Mouse (Mus musculus) limb, embryonic 11.5 days (tissue): ENCODE results near the gene Chmp2b. TPM values are rescaled to one million over a fixed set of nuclear protein-coding genes. Genes with fewer than 3 reads are reported as not detected.
A peak's percentile ranks its signal among the peaks of the same experiment; 100 is the strongest.

Experiments used
- ATAC-seq: fragments of 200-750 bp; cut with Nextera tagmentation; 2 replicates; pipeline ENCODE4 v1.8.0; 2017; ENCODE audit warnings: low read depth; ENCODE audit not compliant: insufficient number of reproducible peaks, low FRiP score, low TSS enrichment
- DNase-seq: peaks from one replicate; pipeline ENCODE4 v3.0.0-alpha.2; 2015; ENCODE audit warnings: low spot score
- H3K27ac ChIP-seq: fragments of 300-500 bp; sonication (generic); replicated peaks from 2 replicates; pipeline ENCODE4 v1.5.1; 2014; ENCODE audit warnings: low read depth, mild to moderate bottlenecking, low read length
- H3K27me3 ChIP-seq: fragments of 300-500 bp; sonication (generic); 2 replicates; pipeline ENCODE4 v1.6.1; 2014; ENCODE audit warnings: mild to moderate bottlenecking, low read length, mixed read lengths; ENCODE audit not compliant: control insufficient read depth, insufficient read depth
- H3K36me3 ChIP-seq: fragments of 300-500 bp; sonication (generic); 2 replicates; pipeline ENCODE4 v1.6.1; 2014; ENCODE audit warnings: mild to moderate bottlenecking, low read length, moderate library complexity, mixed read lengths; ENCODE audit not compliant: control insufficient read depth, insufficient read depth
- H3K4me1 ChIP-seq: fragments of 300-500 bp; sonication (generic); 2 replicates; pipeline ENCODE4 v1.6.1; 2014; ENCODE audit warnings: low read length, mixed read lengths; ENCODE audit not compliant: control insufficient read depth, insufficient read depth
- H3K4me2 ChIP-seq: fragments of 300-500 bp; sonication (generic); 2 replicates; pipeline ENCODE4 v1.6.1; 2014; ENCODE audit warnings: low read depth, mild to moderate bottlenecking, moderate library complexity; ENCODE audit not compliant: severe bottlenecking
- H3K4me3 ChIP-seq: fragments of 300-500 bp; sonication (generic); 2 replicates; pipeline ENCODE4 v1.5.1; 2014; ENCODE audit warnings: low read depth, low read length
- H3K9ac ChIP-seq: fragments of 300-500 bp; sonication (generic); 2 replicates; pipeline ENCODE4 v1.6.1; 2014; ENCODE audit warnings: mild to moderate bottlenecking, low read length
- H3K9me3 ChIP-seq: fragments of 300-500 bp; sonication (generic); 2 replicates; pipeline ENCODE4 v1.6.1; 2016; ENCODE audit warnings: low read length; ENCODE audit not compliant: control insufficient read depth
- WGBS: fragments of 180-500 bp; shearing (Covaris S2); extraction: QIAGEN DNeasy Blood & Tissue Kit; methylation state at CpG from one replicate; pipeline ENCODE4 v1.1.7; 2014; 5-methylcytosine and 5-hydroxymethylcytosine counted together
- polyA plus RNA-seq: library from polyadenylated mRNA; unstranded; fragments of >200 nt; fragmentation: Nextera tagmentation; extraction: Ambion mirVana; gene quantifications from 2 replicates; pipeline ENCODE4 v1.2.1, GENCODE M21; 2014

Gene Chmp2b
- polyA plus RNA-seq, 1 experiment from 2014 or later = 72.0 TPM

DNA sequence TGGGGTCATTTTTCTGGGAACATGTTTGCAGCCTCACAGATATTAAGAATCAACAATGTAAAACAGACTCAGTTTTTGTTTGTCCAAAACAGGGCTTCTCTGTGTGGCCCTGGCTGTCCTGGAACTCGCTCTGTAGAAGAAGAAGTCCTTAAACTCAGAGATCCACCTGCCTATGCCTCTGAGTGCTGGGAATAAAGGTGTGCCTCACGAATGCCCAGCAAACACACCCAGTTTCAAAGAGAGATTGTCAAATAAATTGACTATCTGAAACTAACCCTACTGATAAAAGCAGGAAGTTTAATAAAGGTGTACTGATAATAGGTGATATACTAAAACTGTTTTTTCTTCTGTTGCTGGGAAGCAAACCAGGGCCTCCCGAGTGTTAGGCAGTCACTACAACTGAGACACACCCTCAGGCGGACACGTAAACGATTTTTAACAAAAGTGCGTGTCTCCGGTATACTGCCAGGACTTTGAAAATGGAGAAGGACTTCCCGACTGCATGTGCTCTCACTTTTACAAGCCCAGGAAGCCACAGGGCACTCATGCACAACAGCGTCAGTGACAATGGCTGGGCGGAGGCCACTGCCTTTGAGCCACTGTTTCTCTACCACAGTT, 18.7 kb downstream of the Chmp2b start:
- no peak overlapping the region for H3K4me2 ChIP-seq
- no peaks in the 10 kb centered on the region for H3K4me1 ChIP-seq
- peaks cover 3% of the 10 kb centered on the region; the same call in 1 of the 2 replicates for H3K36me3 ChIP-seq
- no peaks in the 10 kb centered on the region for H3K9me3 ChIP-seq
- 90% methylated on average over 11 of the region's 11 CpGs for WGBS
- no peaks in the 10 kb centered on the region for H3K27me3 ChIP-seq
- DNase-seq (no peak), ATAC-seq (no peak)
- no peak overlapping the region for H3K4me3 ChIP-seq
- H3K9ac ChIP-seq = no peak overlapping the region
- H3K27ac ChIP-seq = no peak overlapping the region

- H3K27ac ChIP-seq = no peak overlapping the region
- H3K4me1 ChIP-seq = no peaks in the 10 kb centered on the region
- no peaks in the 10 kb centered on the region for H3K9me3 ChIP-seq
- H3K9ac ChIP-seq = no peak overlapping the region
- no peak overlapping the region for H3K4me2 ChIP-seq
- H3K27me3 ChIP-seq = no peaks in the 10 kb centered on the region
- H3K36me3 ChIP-seq = no peaks in the 10 kb centered on the region
- no peak overlapping the region for H3K4me3 ChIP-seq
- 35% methylated on average over 12 of the region's 12 CpGs for WGBS
- DNase-seq = peak; percentile 70
- no peak for ATAC-seq
Observed at GRCm38 (mm10) chr16:65533315-65533999, 29.1 kb downstream of the Chmp2b start.

- Histone ChIP-seq H3K4me3 (no peak overlapping the region), H3K4me1 (no peaks in the 10 kb centered on the region), H3K9me3 (no peaks in the 10 kb centered on the region), H3K36me3 (no peaks in the 10 kb centered on the region), H3K4me2 (no peak overlapping the region), H3K27me3 (no peaks in the 10 kb centered on the region), H3K27ac (no peak overlapping the region), H3K9ac (no peak overlapping the region)
- no peak for ATAC-seq
- no peak for DNase-seq
- WGBS = 71% methylated on average over 8 of the region's 8 CpGs
Observed at GRCm38 (mm10) chr16:65531663-65532062, 30.9 kb downstream of the Chmp2b start.

DNA sequence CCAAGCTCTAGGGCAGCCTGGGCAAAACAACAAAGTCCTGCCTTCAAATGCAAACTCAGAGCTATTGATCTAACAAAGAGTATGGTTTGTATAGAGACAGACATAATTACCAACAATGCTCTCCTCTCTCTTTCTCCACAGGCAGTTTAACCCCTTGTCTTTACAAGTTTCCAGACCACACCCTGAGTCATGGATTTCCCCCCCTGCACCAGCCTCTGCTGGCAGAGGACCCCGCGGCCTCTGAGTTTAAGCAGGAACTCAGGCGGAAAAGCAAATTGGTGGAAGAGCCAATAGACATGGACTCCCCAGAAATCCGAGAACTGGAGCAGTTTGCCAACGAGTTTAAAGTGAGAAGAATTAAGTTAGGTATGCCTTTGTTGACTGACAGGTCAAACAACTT, 32.9 kb downstream of the Chmp2b start:
- Histone ChIP-seq H3K4me3 (no peak overlapping the region), H3K4me2 (no peak overlapping the region), H3K36me3 (no peaks in the 10 kb centered on the region), H3K9ac (no peak overlapping the region), H3K27me3 (no peaks in the 10 kb centered on the region), H3K27ac (no peak overlapping the region), H3K4me1 (no peaks in the 10 kb centered on the region), H3K9me3 (no peaks in the 10 kb centered on the region)
- no peak for ATAC-seq
- 27% methylated on average over 5 of the region's 5 CpGs for WGBS
- DNase-seq = no peak

DNA sequence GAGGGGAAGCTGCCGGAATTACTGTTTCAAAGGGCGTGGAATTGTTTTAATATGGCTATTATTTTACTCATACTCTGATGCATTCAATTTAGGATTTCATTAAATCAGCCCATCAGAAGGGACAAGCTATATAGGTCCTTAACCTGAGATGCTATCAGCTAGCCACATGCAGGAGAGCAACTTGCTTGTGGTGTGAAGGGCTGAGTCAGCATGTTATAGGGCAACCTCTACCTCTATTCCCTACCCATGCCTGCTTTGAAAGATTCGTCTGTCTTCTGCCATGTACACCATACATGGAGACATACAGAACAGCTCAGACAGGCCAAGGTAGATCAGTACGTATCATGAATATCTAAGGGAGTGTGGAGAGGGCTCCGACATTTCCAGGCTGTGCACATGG, 35.8 kb downstream of the Chmp2b start:
- no peaks in the 10 kb centered on the region for H3K27me3 ChIP-seq
- H3K36me3 ChIP-seq = no peaks in the 10 kb centered on the region
- H3K4me1 ChIP-seq = no peaks in the 10 kb centered on the region
- 90% methylated on average over 5 of the region's 5 CpGs for WGBS
- H3K4me2 ChIP-seq = no peak overlapping the region
- no peak overlapping the region for H3K4me3 ChIP-seq
- no peak for DNase-seq
- no peak overlapping the region for H3K27ac ChIP-seq
- no peak for ATAC-seq
- H3K9ac ChIP-seq = no peak overlapping the region
- no peaks in the 10 kb centered on the region for H3K9me3 ChIP-seq

DNA sequence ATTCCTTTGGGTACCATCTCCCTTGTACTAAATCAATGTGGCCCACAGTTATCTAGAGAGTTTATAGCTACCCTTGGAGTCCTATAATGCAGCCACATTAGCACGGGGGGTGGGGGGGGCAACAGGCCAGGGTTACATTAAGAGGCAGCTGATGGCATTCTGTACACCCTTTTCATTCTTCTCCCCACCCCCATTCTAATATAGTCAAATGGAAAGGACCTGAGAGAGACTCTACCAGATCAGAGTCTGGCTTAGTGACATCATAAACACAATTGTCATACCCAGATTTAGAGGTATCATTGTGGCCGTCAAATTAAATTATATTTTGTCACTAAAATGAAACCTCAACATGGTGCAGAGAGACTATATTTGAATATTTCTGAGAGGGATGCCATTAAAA, 36.5 kb downstream of the Chmp2b start:
- no peak overlapping the region for H3K9ac ChIP-seq
- no peaks in the 10 kb centered on the region for H3K27me3 ChIP-seq
- WGBS = 86% methylated on average over 2 of the region's 2 CpGs
- H3K36me3 ChIP-seq = no peaks in the 10 kb centered on the region
- no peak overlapping the region for H3K27ac ChIP-seq
- H3K9me3 ChIP-seq = no peaks in the 10 kb centered on the region
- H3K4me1 ChIP-seq = no peaks in the 10 kb centered on the region
- H3K4me3 ChIP-seq = no peak overlapping the region
- ATAC-seq (no peak), DNase-seq (no peak)
- H3K4me2 ChIP-seq = no peak overlapping the region

DNA sequence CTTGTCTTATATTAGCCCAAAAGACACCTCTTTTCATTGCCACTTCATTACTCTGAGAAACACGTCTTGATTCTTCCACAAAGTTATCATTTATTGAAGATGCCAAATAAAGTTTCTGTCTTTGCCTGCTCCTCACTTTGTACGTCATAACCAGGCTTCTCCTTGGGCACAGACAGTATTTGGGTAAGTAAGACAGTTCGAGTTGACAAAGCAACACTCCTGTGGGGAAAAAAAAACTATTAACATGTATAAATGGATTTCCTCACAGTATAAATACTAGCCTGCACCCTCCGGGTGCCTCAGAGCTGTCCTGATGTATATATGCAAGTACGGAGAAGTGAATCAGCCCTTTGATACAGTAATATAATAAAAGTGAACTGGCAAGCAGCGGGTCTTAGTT, 42.3 kb downstream of the Chmp2b start, which contains the start of gene Pou1f1:
Gene Pou1f1 (plus strand): TSS at position 301 of the 400 bp plus-strand sequence.
- no peak for DNase-seq
- H3K4me2 ChIP-seq = no peak within 1 kb of the TSS
- no peaks in the 10 kb centered on the region for H3K9me3 ChIP-seq
- no peaks in the 10 kb centered on the region for H3K4me1 ChIP-seq
- H3K27ac ChIP-seq = no peak within 1 kb of the TSS
- no peak for ATAC-seq
- no peaks in the 10 kb centered on the region for H3K27me3 ChIP-seq
- WGBS = 85% methylated on average over 6 of the region's 6 CpGs
- no peak within 1 kb of the TSS for H3K4me3 ChIP-seq
- no peaks in the 10 kb centered on the region for H3K36me3 ChIP-seq
- no peak within 1 kb of the TSS for H3K9ac ChIP-seq

- Histone ChIP-seq H3K36me3 (no peaks in the 10 kb centered on the region), H3K9me3 (no peaks in the 10 kb centered on the region), H3K27ac (no peak overlapping the region), H3K4me3 (no peak overlapping the region), H3K9ac (no peak overlapping the region), H3K27me3 (no peaks in the 10 kb centered on the region), H3K4me2 (no peak overlapping the region), H3K4me1 (no peaks in the 10 kb centered on the region)
- peak; percentile 31 for DNase-seq
- 10% methylated on average over 7 of the region's 7 CpGs for WGBS
- ATAC-seq = peak; percentile 85
Observed at GRCm38 (mm10) chr16:65514223-65514622, 48.3 kb downstream of the Chmp2b start.
